Mouse (Mus musculus) 3134 (cell line): ENCODE results near the gene Clmn.

Experiments used
- DNase-seq: peaks from one replicate; pipeline ENCODE4 v3.0.0-alpha.2; 2011; ENCODE audit warnings: low spot score; ENCODE audit not compliant: insufficient read length; ENCODE audit errors: extremely low read depth

Gene Clmn

GRCm38 (mm10) chr12:104880367-104880766 is 15.5 kb upstream of the Clmn start:
- DNase-seq = no peak

- DNase-seq = no peak
These were observed 14.7 kb upstream of the Clmn start for GRCm38 (mm10) chr12:104879577-104879989.

GRCm38 (mm10) chr12:104876053-104876452 is 11.2 kb upstream of the Clmn start:
- DNase-seq = no peak

- no peak for DNase-seq
These were observed 7.1 kb upstream of the Clmn start for GRCm38 (mm10) chr12:104871987-104872386.

- DNase-seq = no peak
These were observed 4.9 kb upstream of the Clmn start for GRCm38 (mm10) chr12:104869737-104870136.

GRCm38 (mm10) chr12:104868430-104868829 is 3.6 kb upstream of the Clmn start:
- no peak for DNase-seq

GRCm38 (mm10) chr12:104867851-104868250 is 3.0 kb upstream of the Clmn start:
- no peak for DNase-seq

GRCm38 (mm10) chr12:104865166-104865535 is 275 bp upstream of the Clmn start:
- DNase-seq = no peak

GRCm38 (mm10) chr12:104863653-104864052 is 1.2 kb downstream of the Clmn start:
- DNase-seq = no peak

GRCm38 (mm10) chr12:104859140-104859539 is 5.7 kb downstream of the Clmn start:
- no peak for DNase-seq

GRCm38 (mm10) chr12:104858732-104859131 is 6.1 kb downstream of the Clmn start:
- no peak for DNase-seq

GRCm38 (mm10) chr12:104857614-104858013 is 7.3 kb downstream of the Clmn start:
- DNase-seq = no peak

GRCm38 (mm10) chr12:104856540-104856939 is 8.3 kb downstream of the Clmn start:
- no peak for DNase-seq

- DNase-seq = no peak
These were observed 9.3 kb downstream of the Clmn start for GRCm38 (mm10) chr12:104855548-104855947.

- no peak for DNase-seq
These were observed 10.1 kb downstream of the Clmn start for GRCm38 (mm10) chr12:104854826-104855225.

GRCm38 (mm10) chr12:104853374-104853773 is 11.5 kb downstream of the Clmn start:
- DNase-seq = no peak

GRCm38 (mm10) chr12:104851711-104852508 is 13.0 kb downstream of the Clmn start:
- no peak for DNase-seq

GRCm38 (mm10) chr12:104850119-104850518 is 14.8 kb downstream of the Clmn start:
- no peak for DNase-seq

- no peak for DNase-seq
These were observed 16.2 kb downstream of the Clmn start for GRCm38 (mm10) chr12:104848667-104849066.

GRCm38 (mm10) chr12:104847227-104847626 is 17.6 kb downstream of the Clmn start:
- DNase-seq = no peak

GRCm38 (mm10) chr12:104845707-104846106 is 19.2 kb downstream of the Clmn start:
- peak; percentile 61 for DNase-seq

- DNase-seq = peak; percentile 28
These were observed 19.9 kb downstream of the Clmn start for GRCm38 (mm10) chr12:104844989-104845388.

- DNase-seq = no peak
These were observed 20.6 kb downstream of the Clmn start for GRCm38 (mm10) chr12:104844279-104844678.
